Mouse (Mus musculus) heart, embryonic 14.5 days (tissue): Measurements from ENCODE around the gene Zkscan6. TPM values are rescaled to one million over a fixed set of nuclear protein-coding genes. Genes with fewer than 3 reads are reported as not detected.
A peak's percentile ranks its signal among the peaks of the same experiment; 100 is the strongest.

Experiments used
- ATAC-seq: fragments of 200-750 bp; cut with Nextera tagmentation; 2 replicates; pipeline ENCODE4 v1.8.0; 2017; ENCODE audit warnings: low read depth, moderate TSS enrichment; ENCODE audit not compliant: insufficient number of reproducible peaks, insufficient read depth, low FRiP score
- H3K27ac ChIP-seq, 2 experiments: fragments of 200-500 bp in 1 of 2; fragments of 300-500 bp in 1 of 2; sonication (generic) in 1 of 2; replicated peaks in 1 of 2; 2 replicates each; pipeline ENCODE4 v1.5.1; 2012 to 2014; ENCODE audit warnings: low read depth in 2 of 2, low read length in 2 of 2, control low read depth in 1 of 2, mild to moderate bottlenecking in 1 of 2, mixed read lengths in 1 of 2; ENCODE audit not compliant: control insufficient read depth in 1 of 2, insufficient read depth in 1 of 2
- H3K27me3 ChIP-seq: fragments of 300-500 bp; sonication (generic); 2 replicates; pipeline ENCODE4 v1.6.1; 2014; ENCODE audit warnings: mild to moderate bottlenecking, low read length, control low read depth; ENCODE audit not compliant: control insufficient read depth, insufficient read depth
- H3K36me3 ChIP-seq: fragments of 300-500 bp; sonication (generic); 2 replicates; pipeline ENCODE4 v1.6.1; 2014; ENCODE audit warnings: mild to moderate bottlenecking, control low read depth, low read length, mixed read lengths; ENCODE audit not compliant: control insufficient read depth, insufficient read depth
- H3K4me1 ChIP-seq, 2 experiments: fragments of 200-500 bp in 1 of 2; fragments of 300-500 bp in 1 of 2; sonication (generic) in 1 of 2; 2 replicates each; pipeline ENCODE4 v1.6.1; 2012 to 2014; ENCODE audit warnings: low read length in 2 of 2, control low read depth in 1 of 2, mixed read lengths in 1 of 2; ENCODE audit not compliant: control insufficient read depth in 2 of 2, insufficient read depth in 2 of 2
- H3K4me2 ChIP-seq: fragments of 300-500 bp; sonication (generic); 2 replicates; pipeline ENCODE4 v1.6.1; 2014; ENCODE audit warnings: mild to moderate bottlenecking, low read length
- H3K4me3 ChIP-seq, 2 experiments: fragments of 200-500 bp in 1 of 2; fragments of 300-500 bp in 1 of 2; sonication (generic) in 1 of 2; 2 replicates each; pipeline ENCODE4 v1.5.1; 2012 to 2014; ENCODE audit warnings: low read length in 2 of 2, mild to moderate bottlenecking in 2 of 2, control low read depth in 1 of 2, low read depth in 1 of 2, moderate library complexity in 1 of 2; ENCODE audit not compliant: control insufficient read depth in 1 of 2, insufficient read depth in 1 of 2
- H3K9ac ChIP-seq: fragments of 300-500 bp; sonication (generic); 2 replicates; pipeline ENCODE4 v1.6.1; 2014; ENCODE audit warnings: mild to moderate bottlenecking, low read length
- H3K9me3 ChIP-seq: fragments of 300-500 bp; sonication (generic); 2 replicates; pipeline ENCODE4 v1.6.1; 2016; ENCODE audit warnings: low read length, control low read depth; ENCODE audit not compliant: control insufficient read depth
- WGBS: fragments of 180-500 bp; shearing (Covaris S2); extraction: QIAGEN DNeasy Blood & Tissue Kit; methylation state at CpG from one replicate; pipeline ENCODE4 v1.1.7; 2014; 5-methylcytosine and 5-hydroxymethylcytosine counted together
- polyA plus RNA-seq: library from polyadenylated mRNA; unstranded; fragments of >200 nt; fragmentation: Nextera tagmentation; extraction: Ambion mirVana; gene quantifications from 2 replicates; pipeline ENCODE4 v1.2.1, GENCODE M21; 2014

The Zkscan6 gene
- polyA plus RNA-seq, 1 experiment from 2014 or later, result 9.1 TPM

GRCm38 (mm10) chr11:65773946-65774656, 32.9 kb upstream of the Zkscan6 start:
- Histone ChIP-seq H3K27me3 (no peaks in the 10 kb centered on the region), H3K36me3 (no peaks in the 10 kb centered on the region), H3K4me2 (no peak overlapping the region), H3K4me1 (peaks cover 6 to 43% of the 10 kb centered on the region in 2 experiments), H3K27ac (no peak overlapping the region), H3K9me3 (no peaks in the 10 kb centered on the region), H3K9ac (no peak overlapping the region), H3K4me3 (no peak overlapping the region)
- 54% methylated on average over 6 of the region's 6 CpGs for WGBS
- ATAC-seq, result no peak

GRCm38 (mm10) chr11:65776906-65777611, 29.9 kb upstream of the Zkscan6 start:
- Histone ChIP-seq H3K27me3 (no peaks in the 10 kb centered on the region), H3K27ac (0 out of 4 replicates have a peak overlapping the region, but pooled peaks of 1 of the 2 experiments have one; percentile 15), H3K36me3 (peaks cover 15% of the 10 kb centered on the region), H3K4me2 (no peak overlapping the region), H3K9me3 (no peaks in the 10 kb centered on the region), H3K4me1 (peaks cover 7 to 51% of the 10 kb centered on the region in 2 experiments), H3K4me3 (no peak overlapping the region), H3K9ac (no peak overlapping the region)
- 30% methylated on average over 2 of the region's 2 CpGs for WGBS
- no peak for ATAC-seq

- no peak overlapping the region for H3K4me3 ChIP-seq
- peaks cover 15% of the 10 kb centered on the region for H3K36me3 ChIP-seq
- H3K27me3 ChIP-seq, result no peaks in the 10 kb centered on the region
- H3K27ac ChIP-seq, result no peak overlapping the region
- ATAC-seq, result no peak
- WGBS, result 63% methylated on average over 5 of the region's 5 CpGs
- H3K4me2 ChIP-seq, result no peak overlapping the region
- no peaks in the 10 kb centered on the region for H3K9me3 ChIP-seq
- no peak overlapping the region for H3K9ac ChIP-seq
- peaks cover 7 to 52% of the 10 kb centered on the region in 2 experiments for H3K4me1 ChIP-seq
Measured at GRCm38 (mm10) chr11:65777810-65778209, 29.2 kb upstream of the Zkscan6 start.

- Histone ChIP-seq H3K4me2 (no peak overlapping the region), H3K9ac (no peak overlapping the region), H3K4me1 (peaks cover 5 to 45% of the 10 kb centered on the region in 2 experiments; a peak in 3 of 4 replicates), H3K27ac (no peak overlapping the region), H3K9me3 (no peaks in the 10 kb centered on the region), H3K4me3 (no peak overlapping the region), H3K36me3 (peaks cover 15% of the 10 kb centered on the region), H3K27me3 (no peaks in the 10 kb centered on the region)
- 39% methylated on average over 1 of the region's 1 CpGs for WGBS
- ATAC-seq, result no peak
Measured at GRCm38 (mm10) chr11:65779066-65779465, 27.9 kb upstream of the Zkscan6 start.

GRCm38 (mm10) chr11:65779578-65779977, 27.4 kb upstream of the Zkscan6 start:
- H3K4me1 ChIP-seq, result peaks cover 5 to 45% of the 10 kb centered on the region in 2 experiments; a peak in 3 of 4 replicates
- H3K4me3 ChIP-seq, result no peak overlapping the region
- no peak for ATAC-seq
- H3K27ac ChIP-seq, result no peak overlapping the region
- no peaks in the 10 kb centered on the region for H3K27me3 ChIP-seq
- H3K36me3 ChIP-seq, result peaks cover 15% of the 10 kb centered on the region
- WGBS, result 92% methylated on average over 1 of the region's 1 CpGs
- H3K9ac ChIP-seq, result no peak overlapping the region
- H3K9me3 ChIP-seq, result no peaks in the 10 kb centered on the region
- H3K4me2 ChIP-seq, result no peak overlapping the region

- Histone ChIP-seq H3K9me3 (no peaks in the 10 kb centered on the region), H3K27ac (no peak overlapping the region)
Measured at GRCm38 (mm10) chr11:65781596-65781995, 25.4 kb upstream of the Zkscan6 start.

GRCm38 (mm10) chr11:65786160-65786559, 20.8 kb upstream of the Zkscan6 start:
- H3K4me3 ChIP-seq, result no peak overlapping the region
- no peak for ATAC-seq
- peak overlapping the region; percentile 87 for H3K4me2 ChIP-seq

More at GRCm38 (mm10) chr11:65781596-65781995, 25.4 kb upstream of the Zkscan6 start:
- Histone ChIP-seq H3K4me1 (peaks cover 5 to 51% of the 10 kb centered on the region in 2 experiments; a peak in 3 of 4 replicates), H3K4me3 (no peak overlapping the region), H3K9ac (no peak overlapping the region), H3K4me2 (no peak overlapping the region), H3K36me3 (peaks cover 15% of the 10 kb centered on the region), H3K27me3 (no peaks in the 10 kb centered on the region)
- WGBS, result 69% methylated on average over 3 of the region's 3 CpGs
- ATAC-seq, result no peak

More at GRCm38 (mm10) chr11:65786160-65786559, 20.8 kb upstream of the Zkscan6 start:
- H3K9ac ChIP-seq, result no peak overlapping the region
- 0 out of 2 replicates have a peak, but pooled peaks cover 3% of the 10 kb centered on the region for H3K36me3 ChIP-seq
- 67% methylated on average over 2 of the region's 2 CpGs for WGBS
- no peak overlapping the region for H3K27ac ChIP-seq
- H3K27me3 ChIP-seq, result no peaks in the 10 kb centered on the region
- H3K4me1 ChIP-seq, result peaks cover 0 to 25% of the 10 kb centered on the region in 2 experiments; a peak in 2 of 4 replicates
- H3K9me3 ChIP-seq, result no peaks in the 10 kb centered on the region
